Mouse (Mus musculus): ENCODE data around the gene Stk11.

Gene Stk11

GRCm38 (mm10) chr10:80172527-80173292 is 57.1 kb downstream of the Stk11 start, which contains the start of gene 1600002K03Rik:
Gene 1600002K03Rik, plus strand, starts transcription at chr10:80172944.
- DNase-seq: peak; percentile 94

- peak; percentile 45 for DNase-seq
Observed at GRCm38 (mm10) chr10:80173358-80173757, 57.8 kb downstream of the Stk11 start.

- DNase-seq: peak; percentile 26
Observed at GRCm38 (mm10) chr10:80173955-80174640, 58.5 kb downstream of the Stk11 start.

GRCm38 (mm10) chr10:80174705-80175104 is 59.1 kb downstream of the Stk11 start:
- peak; percentile 53 for DNase-seq

GRCm38 (mm10) chr10:80175536-80176269 is 60.1 kb downstream of the Stk11 start:
- peak; percentile 35 for DNase-seq

- peak; percentile 44 for DNase-seq
Observed at GRCm38 (mm10) chr10:80176270-80176834, 60.7 kb downstream of the Stk11 start.

- DNase-seq: no peak
Observed at GRCm38 (mm10) chr10:80177441-80178279, 62.1 kb downstream of the Stk11 start.

GRCm38 (mm10) chr10:80179068-80180051 is 63.8 kb downstream of the Stk11 start, which contains the start of gene Efna2:
Gene Efna2, plus strand, starts transcription at chr10:80179482.
- DNase-seq: peak; percentile 20
